Mouse (Mus musculus) lung, postnatal 10 days (tissue): ENCODE measurements around the gene Gm11492.

Experiments used
- DNase-seq: peaks from one replicate; pipeline ENCODE4 v3.0.0; 2021

The Gm11492 gene

DNA sequence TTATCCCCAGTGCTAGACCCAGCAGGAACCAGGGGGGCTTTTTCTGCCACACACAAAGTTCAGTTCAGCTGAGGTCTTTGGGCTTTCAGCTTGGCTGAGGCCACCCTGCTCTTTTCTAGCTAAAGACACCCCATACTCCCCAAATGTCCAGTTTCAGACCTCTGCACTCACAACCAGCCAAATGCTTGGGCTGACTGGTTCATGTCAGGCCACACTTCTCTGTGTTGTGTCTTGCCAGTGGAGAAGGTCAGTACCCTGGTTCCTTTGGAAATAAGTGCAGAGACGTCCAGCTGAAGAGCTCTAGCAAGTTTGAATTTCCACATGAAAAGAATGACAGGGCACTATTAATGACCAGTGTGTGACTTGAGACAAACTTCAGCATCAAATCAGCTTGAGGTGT, 13.3 kb downstream of the Gm11492 start:
- DNase-seq = peak; percentile 82

DNA sequence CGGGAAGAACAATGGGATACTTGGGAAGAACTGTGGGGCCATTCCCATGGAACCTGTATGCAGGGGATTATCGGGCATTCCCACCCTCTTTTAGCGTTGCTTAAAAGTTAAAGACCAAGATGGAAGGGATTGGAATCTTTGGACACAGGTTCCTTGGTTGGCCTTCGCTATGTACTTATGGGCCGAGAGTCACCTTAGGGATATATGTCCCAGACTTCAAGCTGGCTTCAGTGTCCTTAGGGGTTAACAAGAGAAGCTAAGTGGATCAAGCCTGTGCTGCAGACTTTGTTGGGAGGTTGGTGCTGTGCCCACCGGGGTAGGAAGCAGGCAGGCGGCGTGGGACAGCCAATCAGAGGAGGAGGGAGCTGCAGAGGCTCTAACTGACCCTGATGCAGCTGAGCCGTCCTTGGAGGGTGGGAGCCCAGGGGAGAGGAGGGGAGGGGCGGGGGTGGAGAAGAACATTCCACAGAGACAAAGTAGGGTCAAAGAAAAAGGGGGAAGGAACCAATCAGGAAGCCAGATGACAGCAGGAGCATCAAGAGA, 14.2 kb downstream of the Gm11492 start:
- DNase-seq = peak; percentile 74

DNA sequence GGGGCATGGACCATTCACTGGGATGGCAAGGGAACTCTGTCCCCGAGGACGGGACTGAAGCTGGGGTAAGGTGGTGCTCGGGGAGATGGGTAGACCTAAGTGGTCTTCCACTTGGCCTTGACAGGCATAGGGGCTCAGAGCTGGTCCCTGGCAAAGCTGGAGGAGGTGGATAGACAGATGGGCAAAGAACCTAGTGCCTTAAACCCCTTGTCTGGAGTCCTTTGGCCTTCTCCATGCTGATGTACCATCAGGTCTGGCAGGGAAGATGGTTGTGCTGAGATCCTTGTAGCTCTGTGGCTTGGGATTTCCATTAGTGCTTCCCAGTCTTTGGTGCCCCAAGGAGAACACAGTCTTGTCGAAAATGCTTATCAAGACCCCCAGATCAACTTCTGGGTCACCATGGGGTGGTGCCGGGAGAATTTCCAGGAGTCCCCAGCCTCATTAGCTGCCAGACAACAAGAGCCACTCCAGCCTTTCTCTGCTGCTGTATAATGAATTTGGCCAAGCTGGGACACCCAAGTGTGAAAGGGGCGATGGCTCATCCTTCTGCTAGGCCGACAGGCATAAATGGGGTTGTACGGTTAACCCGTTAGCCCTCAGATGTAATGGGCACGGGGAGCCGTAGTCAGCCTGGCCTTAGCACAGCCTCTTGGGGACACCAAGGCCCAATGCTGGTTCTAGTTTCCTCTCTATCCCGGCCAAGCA, 14.9 kb downstream of the Gm11492 start:
- no peak for DNase-seq

GRCm38 (mm10) chr11:87581933-87582710, 15.7 kb downstream of the Gm11492 start:
- peak; percentile 63 for DNase-seq

DNA sequence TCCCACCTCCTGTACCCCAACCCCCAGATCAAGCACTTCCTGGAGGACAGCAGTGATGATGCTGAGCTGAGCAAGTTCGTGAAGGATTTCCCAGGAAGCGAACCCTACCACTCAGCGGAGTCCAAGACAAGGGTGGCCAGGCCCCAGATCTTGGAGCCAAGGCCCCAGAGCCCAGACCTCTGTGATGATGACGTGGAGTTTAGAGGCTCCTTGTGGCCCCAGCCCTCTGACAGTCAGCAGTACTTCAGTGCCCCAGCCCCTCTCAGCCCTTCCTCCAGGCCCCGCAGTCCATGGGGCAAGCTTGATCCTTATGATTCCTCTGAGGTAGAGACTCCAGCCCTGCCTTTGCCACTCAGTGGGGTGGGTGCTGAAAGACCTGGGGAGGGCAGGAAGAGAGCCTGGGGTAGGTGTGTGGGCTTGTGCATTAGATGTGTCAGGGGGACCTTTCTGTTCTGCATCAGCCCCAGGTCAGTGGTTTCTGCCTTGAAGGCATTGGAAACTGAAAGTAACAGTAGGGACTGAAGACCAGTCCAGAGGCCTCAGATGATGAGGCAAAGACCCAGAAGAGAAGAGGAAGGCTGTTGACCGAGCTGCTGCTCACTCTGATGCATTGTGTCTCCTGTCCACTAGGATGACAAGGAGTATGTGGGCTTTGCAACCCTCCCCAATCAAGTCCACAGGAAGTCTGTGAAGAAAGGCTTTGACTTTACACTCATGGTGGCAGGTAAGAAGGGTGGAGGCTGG, 17.0 kb downstream of the Gm11492 start:
- no peak for DNase-seq

DNA sequence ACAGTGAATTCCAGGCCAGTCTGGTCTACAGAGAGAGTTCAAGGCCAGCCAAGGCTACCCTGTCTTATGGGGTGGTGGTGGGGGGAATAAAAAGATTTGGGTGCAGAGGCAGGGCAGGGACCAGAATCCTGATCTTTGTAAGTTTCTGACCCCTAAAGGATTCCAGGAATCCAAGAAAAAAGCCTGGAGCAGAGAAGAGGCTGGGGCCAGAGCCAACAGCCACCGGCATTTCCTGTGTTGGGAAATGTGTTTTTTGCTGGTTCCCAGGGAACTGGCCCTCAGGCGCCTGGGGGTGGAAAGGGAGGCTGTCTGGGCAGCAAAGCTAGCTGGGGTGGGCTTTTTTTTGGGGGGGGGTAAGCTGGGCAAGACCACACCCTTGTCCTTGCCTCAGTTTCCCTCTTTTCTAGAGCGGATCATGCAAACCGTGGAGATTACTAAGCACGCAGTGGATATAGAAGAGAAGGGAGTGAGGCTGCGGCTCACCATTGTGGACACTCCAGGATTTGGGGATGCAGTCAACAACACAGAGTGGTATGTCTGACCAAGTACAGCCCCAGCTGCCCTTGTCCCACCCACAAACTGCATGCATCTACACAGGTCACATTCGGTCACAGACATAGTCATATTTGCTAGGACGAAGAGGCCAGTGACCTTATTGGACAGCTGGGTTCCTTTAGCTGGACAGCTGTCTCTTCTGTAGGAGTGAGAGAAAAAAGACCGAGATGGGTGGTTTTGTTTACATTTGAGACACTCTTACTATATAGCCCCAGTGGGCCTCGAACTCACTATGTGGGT, 18.5 kb downstream of the Gm11492 start:
- peak; percentile 85 for DNase-seq

- DNase-seq = no peak
Measured at GRCm38 (mm10) chr11:87587211-87587874, 20.9 kb downstream of the Gm11492 start.

DNA sequence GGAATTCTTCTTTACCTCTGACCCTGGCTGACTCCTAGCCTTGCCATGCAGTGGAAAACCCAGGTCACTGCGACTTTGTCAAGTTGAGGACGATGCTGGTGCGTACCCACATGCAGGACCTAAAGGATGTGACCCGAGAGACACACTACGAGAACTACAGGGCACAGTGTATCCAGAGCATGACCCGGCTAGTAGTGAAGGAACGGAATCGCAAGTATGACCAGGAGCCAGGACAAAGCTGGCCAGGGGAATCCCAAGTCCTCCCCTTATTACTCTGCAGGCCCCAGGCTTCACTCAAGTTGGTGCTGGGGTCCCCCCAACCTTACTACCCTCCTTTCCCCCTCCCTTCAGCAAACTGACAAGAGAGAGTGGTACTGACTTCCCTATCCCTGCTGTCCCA, 23.2 kb downstream of the Gm11492 start:
- DNase-seq = no peak

DNA sequence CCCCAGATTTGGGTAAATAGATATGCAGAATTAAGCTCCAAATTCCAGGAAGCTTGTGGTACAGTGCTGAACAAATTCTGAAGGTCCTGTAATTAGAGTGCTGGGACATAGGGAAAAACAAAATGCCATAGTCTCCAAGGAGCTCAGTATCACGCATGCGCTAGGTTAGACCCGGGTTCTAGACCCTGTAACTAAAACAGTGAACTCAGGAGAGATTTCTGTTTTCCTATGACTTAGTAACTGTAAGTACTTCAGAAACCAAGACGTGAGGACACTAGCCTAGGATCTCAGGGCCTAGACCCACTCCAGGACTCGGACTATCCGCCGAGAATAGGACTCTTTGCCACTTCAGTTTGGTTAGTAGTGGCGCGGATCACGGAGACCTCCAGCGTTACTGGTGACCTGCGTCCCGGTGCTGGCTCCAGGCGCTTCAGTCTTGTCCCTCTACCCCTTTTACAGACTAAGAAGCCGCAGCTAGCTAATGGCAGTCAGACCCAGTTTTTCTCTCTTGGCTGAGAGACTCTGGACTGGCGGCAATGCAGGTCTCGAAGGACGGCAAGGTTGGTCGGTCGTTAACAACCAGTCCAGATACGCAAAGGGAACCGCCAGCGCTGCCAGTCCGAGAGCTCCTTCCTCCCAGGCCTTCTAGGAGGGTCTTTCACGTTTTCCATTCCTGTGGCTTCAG, 24.5 kb downstream of the Gm11492 start:
- DNase-seq = no peak

DNA sequence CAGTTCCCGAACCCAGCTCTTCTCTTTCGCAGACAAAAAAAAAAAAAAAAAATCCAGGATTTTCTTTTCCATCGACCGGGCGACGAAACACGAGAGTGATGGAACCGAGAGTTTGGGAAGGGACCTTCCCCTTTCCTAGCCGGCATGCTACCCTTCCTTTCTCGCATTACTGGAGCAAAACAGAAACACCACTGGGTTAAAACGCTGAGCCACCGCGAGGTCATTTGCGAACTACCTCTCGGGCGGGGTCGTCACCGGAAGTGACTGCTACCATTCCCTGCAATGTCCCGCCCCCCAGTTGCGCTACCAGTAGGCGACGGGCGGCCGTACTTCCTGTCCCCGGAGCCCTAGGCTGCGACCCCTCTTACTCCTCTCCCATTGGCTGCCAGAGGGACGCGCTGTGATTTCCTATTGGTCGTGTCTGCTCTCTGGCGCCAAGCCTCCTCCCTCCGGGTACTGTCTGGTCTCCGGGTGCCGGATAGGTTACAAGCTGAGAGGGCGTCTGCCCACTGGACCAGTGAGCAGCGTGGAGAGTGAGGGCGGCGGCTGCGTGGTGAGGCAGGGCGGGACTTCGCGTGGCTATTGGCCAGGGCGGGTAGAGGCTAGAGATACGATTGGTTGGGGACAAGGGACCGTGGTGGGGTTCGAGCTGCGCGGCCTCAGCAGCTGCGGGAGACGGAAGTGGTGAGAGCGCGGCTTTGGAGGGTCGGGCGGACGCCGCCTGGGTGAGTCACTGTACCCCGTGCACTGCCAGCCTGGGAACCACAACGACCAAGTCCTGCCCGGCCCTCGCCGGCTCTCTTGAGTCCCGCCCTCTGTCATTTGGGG, 25.3 kb downstream of the Gm11492 start, which contains the start of gene Mtmr4:
Mtmr4 (plus strand) TSS at position 637 of the 828 bp plus-strand sequence.
- peak; percentile 100 for DNase-seq

- DNase-seq = no peak
Measured at GRCm38 (mm10) chr11:87592354-87592695, 25.9 kb downstream of the Gm11492 start.

DNA sequence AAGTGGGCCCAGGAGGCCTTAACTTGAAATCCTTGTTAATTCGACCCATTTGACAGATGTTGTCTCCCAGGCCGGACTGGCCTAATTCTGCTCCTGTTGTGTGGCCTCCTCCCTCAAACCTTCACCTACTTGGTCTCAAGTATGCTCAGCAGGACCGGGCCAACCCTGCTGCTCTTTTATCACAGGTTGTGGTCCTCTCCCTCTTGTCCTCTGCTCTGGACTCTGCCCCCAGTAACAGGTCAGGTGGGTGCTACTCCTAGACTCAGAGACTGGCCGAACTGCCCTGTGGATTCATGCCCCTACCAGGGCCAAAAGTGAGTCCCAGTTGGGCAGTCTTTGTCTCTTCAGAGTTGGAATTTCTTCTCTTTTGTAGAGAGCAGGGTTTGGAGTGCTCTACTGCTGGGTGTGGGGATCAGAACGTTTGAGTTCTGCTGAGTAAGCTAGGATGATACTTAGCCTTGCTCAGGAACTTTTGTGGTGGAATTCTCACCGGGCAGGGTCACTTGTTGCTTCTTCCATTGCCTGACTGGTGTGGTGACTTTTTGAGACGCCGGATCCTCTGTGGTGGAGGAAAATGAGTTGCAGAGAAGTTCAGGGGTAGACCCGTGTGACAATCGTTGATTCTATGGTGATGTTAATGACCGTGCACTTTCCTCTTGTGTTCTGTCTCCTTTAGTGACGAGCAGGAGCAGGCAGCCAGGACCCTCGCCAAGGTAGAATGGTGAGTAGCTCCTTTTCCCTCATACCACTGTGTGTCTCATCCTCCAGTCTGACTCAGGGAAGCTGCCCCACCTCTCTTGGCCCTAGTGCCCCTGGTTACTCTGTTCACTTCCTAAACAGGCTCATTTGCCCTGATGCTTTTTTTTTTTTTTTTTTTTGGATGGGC, 26.5 kb downstream of the Gm11492 start:
- DNase-seq = no peak

GRCm38 (mm10) chr11:87595327-87595841, 28.9 kb downstream of the Gm11492 start:
- peak; percentile 93 for DNase-seq

DNA sequence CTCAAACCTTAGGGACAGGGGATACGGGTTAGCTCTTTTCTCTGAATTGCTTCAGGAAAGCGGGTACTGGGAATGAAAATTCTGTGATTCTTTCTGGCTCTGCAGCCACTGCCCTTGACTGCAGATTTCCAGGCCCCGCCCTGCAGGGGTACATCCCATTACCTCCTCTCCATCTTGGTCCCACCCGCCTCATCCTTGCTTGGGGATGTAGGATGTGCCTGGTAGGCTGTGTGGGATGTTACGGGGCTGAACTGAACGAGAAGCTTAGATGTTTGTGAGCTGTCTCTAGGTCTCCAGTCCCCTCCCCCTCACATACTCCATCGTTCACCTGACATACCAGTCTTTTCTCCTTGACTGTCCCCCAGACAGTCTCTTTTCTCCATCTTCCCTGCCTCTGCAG, 29.5 kb downstream of the Gm11492 start:
- no peak for DNase-seq

GRCm38 (mm10) chr11:87596492-87596891, 30.0 kb downstream of the Gm11492 start:
- no peak for DNase-seq

- no peak for DNase-seq
Measured at GRCm38 (mm10) chr11:87597061-87597460, 30.6 kb downstream of the Gm11492 start.

GRCm38 (mm10) chr11:87599395-87600089, 33.1 kb downstream of the Gm11492 start:
- no peak for DNase-seq

DNA sequence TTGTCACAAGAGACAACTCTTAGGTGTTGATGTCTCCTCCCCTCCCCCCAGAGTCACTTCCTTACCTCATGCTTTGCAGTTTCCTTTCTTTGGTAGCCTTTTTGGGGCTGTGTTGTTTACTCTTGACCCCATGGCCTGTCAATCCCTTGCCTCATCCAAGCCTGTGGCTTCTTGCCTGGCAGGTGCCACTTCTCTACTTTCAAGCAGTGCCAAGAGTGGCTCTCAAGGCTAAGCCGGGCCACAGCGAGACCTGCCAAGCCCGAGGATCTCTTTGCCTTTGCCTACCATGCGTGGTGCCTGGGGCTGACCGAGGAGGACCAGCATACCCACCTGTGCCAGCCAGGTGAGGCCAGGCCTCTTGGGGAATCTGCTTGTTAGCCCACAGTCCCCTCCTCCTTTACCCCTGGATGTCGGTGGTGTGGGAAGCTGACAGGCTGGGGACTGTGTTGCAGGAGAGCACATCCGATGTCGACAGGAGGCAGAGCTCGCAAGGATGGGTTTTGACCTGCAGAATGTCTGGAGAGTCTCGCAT, 33.9 kb downstream of the Gm11492 start:
- no peak for DNase-seq
